ENCODE assay signal across 9 mouse cellular contexts in genomic region chr1:127239914-127240313, GRCm38 (mm10). TPM values are rescaled to one million over a fixed set of nuclear protein-coding genes. Genes with fewer than 3 reads are reported as not detected.
DNase-seq lines count a peak whose midpoint lies in the region; ATAC-seq and TF ChIP-seq lines count a peak whose summit lies in the region.
"Had no signal": no experiment of that assay in that cellular context is flagged by ENCODE, and none has a peak within 500 bp of the region (broad histone marks: within the 10 kb centered on the region; RNA-seq: fewer than 3 reads in every experiment).

No protein-coding gene starts in this region.

- H3K9ac ChIP-seq in CH12.LX (ENCODE audit: insufficient read depth, low read depth): no peak overlapping the region
- H3K9ac ChIP-seq in heart, embryonic 14.5 days (ENCODE audit: low read length): no peak overlapping the region
- H3K9ac ChIP-seq in limb, embryonic 15.5 days: no peak overlapping the region

- no peak overlapping the region for H3K27ac ChIP-seq in heart, embryonic 10.5 days
- H3K27ac ChIP-seq in CH12.LX (ENCODE audit: insufficient read depth, low read depth): no peak overlapping the region
- H3K27ac ChIP-seq in heart, embryonic 14.5 days (replicated peaks in 1 of 2; ENCODE audit: control insufficient read depth in 1 of 2, insufficient read depth in 1 of 2, low read depth in 2 of 2, low read length in 2 of 2): peak overlapping the region; percentile 8 to 54; a peak in 2 of 4 replicates
- peak overlapping the region; percentile 14; the same call in 1 of the 2 replicates for H3K27ac ChIP-seq in limb, embryonic 15.5 days

- H3K4me2 ChIP-seq in CH12.LX (ENCODE audit: insufficient read depth, low read depth, poor library complexity, severe bottlenecking): peak overlapping the region; percentile 38; the same call in 1 of the 2 replicates
- no peak overlapping the region for H3K4me2 ChIP-seq in heart, embryonic 14.5 days (ENCODE audit: low read length)
- H3K4me2 ChIP-seq in limb, embryonic 15.5 days: no peak overlapping the region

- 34% methylated on average over 6 of the region's 6 CpGs for WGBS in heart, embryonic 10.5 days
- WGBS in heart, embryonic 14.5 days: 39% methylated on average over 6 of the region's 6 CpGs
- 18% methylated on average over 6 of the region's 6 CpGs for WGBS in limb, embryonic 15.5 days

- in situ Hi-C loops in CH12.LX (cut with MboI; ENCODE audit: low pct_ligation_motif_present, low pct_unique_long_range_greater_than_20kb, low sequenced_read_pairs): no loop called here

- no peak overlapping the region for H3K4me3 ChIP-seq in heart, embryonic 10.5 days
- no peak overlapping the region for H3K4me3 ChIP-seq in CH12.LX (replicated peaks in 1 of 3; ENCODE audit: low read depth in 2 of 3, low read length in 2 of 3, poor library complexity in 1 of 3)
- H3K4me3 ChIP-seq in heart, embryonic 14.5 days (ENCODE audit: control insufficient read depth in 1 of 2, insufficient read depth in 1 of 2, low read depth in 1 of 2, low read length in 2 of 2): no peak overlapping the region
- no peak overlapping the region for H3K4me3 ChIP-seq in limb, embryonic 15.5 days

- H3K9me3 ChIP-seq in heart, embryonic 10.5 days: no peaks in the 10 kb centered on the region
- H3K9me3 ChIP-seq in CH12.LX (replicated peaks; ENCODE audit: low read length): peaks cover 2% of the 10 kb centered on the region
- no peaks in the 10 kb centered on the region for H3K9me3 ChIP-seq in heart, embryonic 14.5 days (ENCODE audit: control insufficient read depth, low read length)
- no peaks in the 10 kb centered on the region for H3K9me3 ChIP-seq in limb, embryonic 15.5 days

- peak; percentile 96 for DNase-seq in heart, adult 11 months
- DNase-seq in heart, embryonic 10.5 days (ENCODE audit: low spot score): no peak
- peak; percentile 65 for DNase-seq in CH12.LX (ENCODE audit: extremely low read depth)
- DNase-seq in thymus, postnatal 36 days: peak; percentile 27 to 36
- no peak for DNase-seq in left cerebral cortex, postnatal 14 days (ENCODE audit: low spot score in 2 of 2)
- DNase-seq in left cerebral cortex, adult 8-10 months (ENCODE audit: low spot score in 2 of 2): no peak

- TF ChIP-seq EP300 in CH12.LX (IDR thresholded peaks at IDR 0.05; ENCODE audit: low read length): peak; percentile 88

- no peak for ATAC-seq in heart, embryonic 14.5 days (ENCODE audit: insufficient number of reproducible peaks, insufficient read depth, low FRiP score, low read depth)
- peak; percentile 48; the same call in 1 of the 2 replicates for ATAC-seq in limb, embryonic 15.5 days (ENCODE audit: insufficient number of reproducible peaks, low FRiP score, low TSS enrichment, low read depth)

- no peak for TF ChIP-seq CTCF in CH12.LX (conservative IDR thresholded peaks at IDR 0.05 in 1 of 2, IDR thresholded peaks at IDR 0.05 in 1 of 2; ENCODE audit: low read depth in 2 of 2, low read length in 2 of 2)

- no peaks in the 10 kb centered on the region for H3K27me3 ChIP-seq in heart, embryonic 10.5 days (ENCODE audit: insufficient read depth, poor library complexity, severe bottlenecking)
- no peaks in the 10 kb centered on the region for H3K27me3 ChIP-seq in CH12.LX (replicated peaks)
- H3K27me3 ChIP-seq in heart, embryonic 14.5 days (ENCODE audit: control insufficient read depth, insufficient read depth, low read length): no peaks in the 10 kb centered on the region
- no peaks in the 10 kb centered on the region for H3K27me3 ChIP-seq in limb, embryonic 15.5 days

- intact Hi-C loops in left cerebral cortex, postnatal 14 days (cut with DNase I): no loop called here

- no peak for TF ChIP-seq RAD21 in CH12.LX (IDR thresholded peaks at IDR 0.05; ENCODE audit: low read depth, low read length)

- dilution Hi-C loops in CH12.LX (cut with MboI; ENCODE audit: extremely low pct_ligation_motif_present, extremely low pct_unique_long_range_greater_than_20kb, low sequenced_read_pairs): no loop called here

- no peaks in the 10 kb centered on the region for H3K36me3 ChIP-seq in heart, embryonic 10.5 days
- H3K36me3 ChIP-seq in CH12.LX (replicated peaks in 1 of 2; ENCODE audit: control insufficient read depth in 1 of 2, insufficient read depth in 1 of 2, low read length in 1 of 2): peaks cover 0 to 9% of the 10 kb centered on the region in 2 experiments
- no peaks in the 10 kb centered on the region for H3K36me3 ChIP-seq in heart, embryonic 14.5 days (ENCODE audit: control insufficient read depth, insufficient read depth, low read length)
- no peaks in the 10 kb centered on the region for H3K36me3 ChIP-seq in limb, embryonic 15.5 days
- H3K36me3 ChIP-seq: G1E had no signal

- H3K4me1 ChIP-seq in heart, embryonic 10.5 days: peaks cover 33% of the 10 kb centered on the region
- peaks cover 9 to 62% of the 10 kb centered on the region in 2 experiments; a peak in 3 of 4 replicates for H3K4me1 ChIP-seq in CH12.LX (ENCODE audit: control insufficient read depth in 1 of 2, insufficient read depth in 2 of 2)
- peaks cover 19 to 40% of the 10 kb centered on the region in 2 experiments for H3K4me1 ChIP-seq in heart, embryonic 14.5 days (ENCODE audit: control insufficient read depth in 2 of 2, insufficient read depth in 2 of 2, low read length in 2 of 2)
- peaks cover 23% of the 10 kb centered on the region for H3K4me1 ChIP-seq in limb, embryonic 15.5 days

- TF ChIP-seq POLR2A in CH12.LX (IDR thresholded peaks at IDR 0.05; ENCODE audit: low read depth, low read length): no peak

- H3K79me2 ChIP-seq in CH12.LX (replicated peaks; ENCODE audit: control insufficient read depth, extremely low read depth, insufficient read depth, poor library complexity, severe bottlenecking): no peaks in the 10 kb centered on the region

TF ChIP-seq in CH12.LX, 34 proteins besides CTCF, POLR2A, EP300 and RAD21:
- no peak for TF ChIP-seq E2F4 (IDR thresholded peaks at IDR 0.05; ENCODE audit: insufficient replicate concordance, low read depth, low read length)
- no peak for TF ChIP-seq MAX (IDR thresholded peaks at IDR 0.05; ENCODE audit: low read length)
- TF ChIP-seq JUND (conservative IDR thresholded peaks at IDR 0.05; ENCODE audit: low read depth, low read length): peak; percentile 87
- no peak for TF ChIP-seq POLR2AphosphoS2 (IDR thresholded peaks at IDR 0.05; ENCODE audit: low read depth, low read length)
- TF ChIP-seq HCFC1 (IDR thresholded peaks at IDR 0.05; ENCODE audit: low read depth, low read length): no peak
- TF ChIP-seq MYC (IDR thresholded peaks at IDR 0.05; ENCODE audit: low read depth, low read length): no peak
- TF ChIP-seq IRF4 (IDR thresholded peaks at IDR 0.05; ENCODE audit: low read depth, low read length): peak; percentile 93
- no peak for TF ChIP-seq KAT2A (IDR thresholded peaks at IDR 0.05; ENCODE audit: insufficient replicate concordance, low read length)
- TF ChIP-seq CHD1 (IDR thresholded peaks at IDR 0.05; ENCODE audit: low read depth, low read length): no peak
- TF ChIP-seq ZKSCAN1 (IDR thresholded peaks at IDR 0.05; ENCODE audit: borderline replicate concordance, low read depth, low read length): no peak
- TF ChIP-seq SMC3 (IDR thresholded peaks at IDR 0.05; ENCODE audit: low read depth, low read length): no peak
- no peak for TF ChIP-seq CHD2 (IDR thresholded peaks at IDR 0.05; ENCODE audit: low read length)
- no peak for TF ChIP-seq TCF12 (IDR thresholded peaks at IDR 0.05; ENCODE audit: low read depth, low read length)
- no peak for TF ChIP-seq NRF1 (IDR thresholded peaks at IDR 0.05; ENCODE audit: low read depth, low read length)
- no peak for TF ChIP-seq TBP (conservative IDR thresholded peaks at IDR 0.05; ENCODE audit: low read depth, low read length)
- no peak for TF ChIP-seq SIN3A (IDR thresholded peaks at IDR 0.05; ENCODE audit: low read length)
- TF ChIP-seq MAZ (IDR thresholded peaks at IDR 0.05; ENCODE audit: low read depth, low read length): no peak
- no peak for TF ChIP-seq RCOR1 (conservative IDR thresholded peaks at IDR 0.05; ENCODE audit: low read depth, low read length)
- no peak for TF ChIP-seq BHLHE40 (IDR thresholded peaks at IDR 0.05; ENCODE audit: low read depth, low read length)
- peak; percentile 94 for TF ChIP-seq JUN (IDR thresholded peaks at IDR 0.05; ENCODE audit: insufficient read depth, low read depth, low read length)
- TF ChIP-seq USF1 (IDR thresholded peaks at IDR 0.05; ENCODE audit: low read depth, low read length): no peak
- no peak for TF ChIP-seq MXI1 (IDR thresholded peaks at IDR 0.05; ENCODE audit: low read depth, low read length)
- TF ChIP-seq USF2 (conservative IDR thresholded peaks at IDR 0.05; ENCODE audit: low read depth, low read length): no peak
- no peak for TF ChIP-seq PAX5 (IDR thresholded peaks at IDR 0.05; ENCODE audit: low read length)
- no peak for TF ChIP-seq ELF1 (IDR thresholded peaks at IDR 0.05; ENCODE audit: low read depth, low read length)
- peak; percentile 73; the same call in 1 of the 2 replicates for TF ChIP-seq MEF2A (IDR thresholded peaks at IDR 0.05; ENCODE audit: borderline replicate concordance, low read depth, low read length)
- TF ChIP-seq NELFE (IDR thresholded peaks at IDR 0.05; ENCODE audit: low read depth, low read length): no peak
- no peak for TF ChIP-seq ZMIZ1 (IDR thresholded peaks at IDR 0.05; ENCODE audit: low read depth, low read length)
- no peak for TF ChIP-seq UBTF (IDR thresholded peaks at IDR 0.05; ENCODE audit: low read depth, low read length)
- TF ChIP-seq GABPA (IDR thresholded peaks at IDR 0.05; ENCODE audit: insufficient replicate concordance, low read depth, low read length): no peak
- peak; percentile 92 for TF ChIP-seq ZNF384 (IDR thresholded peaks at IDR 0.05; ENCODE audit: low read depth, low read length)
- TF ChIP-seq ETS1 (conservative IDR thresholded peaks at IDR 0.05; ENCODE audit: low read depth, low read length): peak; percentile 83
- TF ChIP-seq ZC3H11A (IDR thresholded peaks at IDR 0.05; ENCODE audit: low read depth, low read length): no peak
- TF ChIP-seq MAFK (IDR thresholded peaks at IDR 0.05; ENCODE audit: insufficient replicate concordance, low read length): no peak

RNA-seq across cellular contexts. Expression of gene Mgat5, which starts 35.1 kb away (rescaled TPM):
- polyA plus RNA-seq in heart, embryonic 10.5 days (2016; fragmentation: Nextera tagmentation; extraction: Ambion mirVana): 3.2 and 3.5 TPM in 2 replicates
- total RNA-seq in CH12.LX (2012; rRNA removed): 6.0 and 8.8 TPM in 2 replicates
- total RNA-seq in CH12.LX (2014; rRNA removed): 6.1 and 6.6 TPM in 2 replicates
- polyA plus RNA-seq in CH12.LX (2012; ENCODE audit: insufficient read length, low read depth): 5.9 and 6.0 TPM in 2 replicates
- 5.3 and 6.0 TPM in 2 replicates for polyA plus RNA-seq in heart, embryonic 14.5 days (2014; fragmentation: Nextera tagmentation; extraction: Ambion mirVana)
- 5.3 and 6.7 TPM in 2 replicates for polyA plus RNA-seq in limb, embryonic 15.5 days (2015; fragmentation: Nextera tagmentation; extraction: Ambion mirVana)
- total RNA-seq in left cerebral cortex, postnatal 14 days (2021): 10 to 100 TPM; 83.1 to 91.5 TPM
- total RNA-seq in left cerebral cortex, adult 8-10 months (2022): 10 to 100 TPM; 65.4 to 79.2 (median 69.7) TPM
- polyA plus RNA-seq: G1E had no signal

Comparison
In these comparisons a context has a peak if more than half of its experiments do, and no peak if none do; other contexts are left out.
1. DNase-seq: peak in heart, adult 11 months (single experiment), CH12.LX (single experiment) and thymus, postnatal 36 days (2 of 2); none in heart, embryonic 10.5 days (single experiment), left cerebral cortex, postnatal 14 days (0 of 2) and left cerebral cortex, adult 8-10 months (0 of 2).
2. H3K27ac ChIP-seq: peak in heart, embryonic 14.5 days (2 of 2) and limb, embryonic 15.5 days (single experiment); none in heart, embryonic 10.5 days (single experiment) and CH12.LX (single experiment).